Mouse (Mus musculus): ENCODE data around the gene Sntb2. TPM values are rescaled to one million over a fixed set of nuclear protein-coding genes. Genes with fewer than 3 reads are reported as not detected.

The Sntb2 gene
- polyA plus RNA-seq, 1 experiment from 2014 or later, result 17.8 TPM

DNA sequence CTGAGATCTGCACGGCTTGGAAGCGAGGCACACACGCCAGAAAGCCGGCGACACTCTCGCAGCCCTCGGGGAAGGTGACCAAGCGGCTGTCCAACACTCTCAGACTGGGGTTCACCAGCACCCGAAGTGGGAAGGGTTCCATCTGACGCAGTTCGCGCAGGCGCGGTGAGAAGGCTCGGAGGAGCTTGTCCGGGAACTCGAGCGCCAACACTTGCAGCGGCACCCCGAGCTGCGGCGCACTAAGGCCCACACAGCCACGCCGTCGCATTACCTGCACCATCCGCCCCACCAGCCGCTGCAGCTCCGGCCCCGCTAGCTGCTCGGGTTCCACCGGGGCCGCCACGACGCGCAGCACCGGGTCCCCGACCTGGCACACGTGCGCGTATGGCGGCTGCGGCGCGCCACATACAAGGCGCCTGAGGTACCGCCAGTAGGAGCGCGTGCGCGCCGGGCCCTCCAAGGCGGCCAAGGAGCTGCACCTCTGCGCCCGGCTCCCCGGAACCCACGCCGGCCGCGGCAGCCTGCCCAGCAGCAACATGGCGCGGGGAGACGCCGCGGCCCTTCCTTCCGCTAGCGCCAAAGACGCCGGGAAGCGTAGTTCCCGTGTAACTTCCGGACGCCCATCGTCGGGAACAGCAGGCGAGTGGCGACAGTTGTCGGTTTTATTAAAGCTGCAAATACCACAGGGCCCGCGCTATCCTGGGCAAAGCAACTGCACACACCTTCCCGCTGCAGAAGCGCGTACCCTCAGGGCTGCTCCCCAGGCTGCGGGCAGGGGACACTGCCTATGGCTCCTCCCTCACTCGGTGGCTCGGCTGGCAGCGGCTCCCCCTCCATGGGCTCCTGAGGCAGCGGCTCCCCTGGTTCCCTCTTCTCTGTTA, 112.8 kb downstream of the Sntb2 start, which contains the start of gene Pdf:
TSS of gene Pdf (minus strand) at position 554 of the 881 bp plus-strand sequence.
- Histone ChIP-seq H3K4me2 (peak within 1 kb of the TSS; percentile 86), H3K4me1 (peaks cover 17% of the 10 kb centered on the region), H3K27ac (peak within 1 kb of the TSS; percentile 94), H3K4me3 (peak within 1 kb of the TSS; percentile 91), H3K27me3 (no peaks in the 10 kb centered on the region), H3K36me3 (peaks cover 73% of the 10 kb centered on the region), H3K9me3 (no peaks in the 10 kb centered on the region), H3K9ac (peak within 1 kb of the TSS; percentile 85)
- under 1% methylated on average over 87 of the region's 87 CpGs for WGBS
- ATAC-seq (ENCODE audit: insufficient number of reproducible peaks, low FRiP score, low TSS enrichment, low read depth), result peak; percentile 75

DNA sequence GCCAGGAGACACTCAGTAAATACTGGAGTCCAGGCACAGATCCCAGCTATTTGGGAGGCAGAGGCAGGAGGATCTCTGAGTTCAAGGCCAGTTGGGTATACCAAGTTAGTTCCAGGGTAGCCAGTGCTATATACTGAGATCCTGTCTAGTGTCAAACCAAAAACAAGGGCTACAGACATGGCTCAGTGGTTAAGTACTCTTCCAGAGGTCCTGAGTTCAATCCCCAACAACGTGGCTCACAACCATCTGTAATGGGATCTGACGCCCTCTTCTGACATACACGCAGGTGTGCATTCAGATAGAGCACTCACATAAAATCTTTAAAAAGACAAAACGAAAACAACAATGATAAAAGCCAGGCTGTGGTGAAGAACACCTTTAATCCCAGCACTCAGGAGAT, 113.9 kb downstream of the Sntb2 start:
- H3K27me3 ChIP-seq, result no peaks in the 10 kb centered on the region
- H3K9ac ChIP-seq, result no peak overlapping the region
- no peaks in the 10 kb centered on the region for H3K9me3 ChIP-seq
- H3K4me2 ChIP-seq, result peak overlapping the region; percentile 86
- H3K27ac ChIP-seq, result no peak overlapping the region
- WGBS, result 90% methylated on average over 4 of the region's 4 CpGs
- H3K4me1 ChIP-seq, result peaks cover 17% of the 10 kb centered on the region
- ATAC-seq (ENCODE audit: insufficient number of reproducible peaks, low FRiP score, low TSS enrichment, low read depth), result no peak
- H3K36me3 ChIP-seq, result peaks cover 70% of the 10 kb centered on the region
- peak overlapping the region; percentile 91 for H3K4me3 ChIP-seq

DNA sequence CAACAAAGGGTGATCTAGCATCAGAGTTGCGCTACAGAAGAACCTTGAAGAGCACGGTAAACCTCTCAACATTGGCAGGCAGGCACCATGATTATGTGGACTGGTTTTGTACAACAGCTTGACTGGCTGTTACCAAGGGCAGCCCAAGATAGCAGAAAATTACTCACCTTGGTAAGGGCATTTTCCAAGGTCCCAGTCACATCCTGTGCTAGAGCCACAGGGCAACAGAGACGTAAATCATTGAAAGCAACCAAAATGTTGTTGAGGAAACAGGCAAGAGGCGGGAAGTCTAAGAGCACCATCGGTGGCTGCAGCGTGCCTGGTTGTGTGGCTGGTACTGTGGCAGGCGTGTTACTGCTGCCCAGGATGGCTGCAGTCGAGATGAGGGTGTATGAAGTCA, 116.5 kb downstream of the Sntb2 start:
- WGBS, result 95% methylated on average over 8 of the region's 8 CpGs
- Histone ChIP-seq H3K27me3 (no peaks in the 10 kb centered on the region), H3K4me3 (no peak overlapping the region), H3K9me3 (no peaks in the 10 kb centered on the region), H3K36me3 (peaks cover 48% of the 10 kb centered on the region), H3K4me2 (no peak overlapping the region), H3K27ac (no peak overlapping the region), H3K4me1 (peaks cover 27% of the 10 kb centered on the region), H3K9ac (no peak overlapping the region)
- ATAC-seq (ENCODE audit: insufficient number of reproducible peaks, low FRiP score, low TSS enrichment, low read depth), result no peak

DNA sequence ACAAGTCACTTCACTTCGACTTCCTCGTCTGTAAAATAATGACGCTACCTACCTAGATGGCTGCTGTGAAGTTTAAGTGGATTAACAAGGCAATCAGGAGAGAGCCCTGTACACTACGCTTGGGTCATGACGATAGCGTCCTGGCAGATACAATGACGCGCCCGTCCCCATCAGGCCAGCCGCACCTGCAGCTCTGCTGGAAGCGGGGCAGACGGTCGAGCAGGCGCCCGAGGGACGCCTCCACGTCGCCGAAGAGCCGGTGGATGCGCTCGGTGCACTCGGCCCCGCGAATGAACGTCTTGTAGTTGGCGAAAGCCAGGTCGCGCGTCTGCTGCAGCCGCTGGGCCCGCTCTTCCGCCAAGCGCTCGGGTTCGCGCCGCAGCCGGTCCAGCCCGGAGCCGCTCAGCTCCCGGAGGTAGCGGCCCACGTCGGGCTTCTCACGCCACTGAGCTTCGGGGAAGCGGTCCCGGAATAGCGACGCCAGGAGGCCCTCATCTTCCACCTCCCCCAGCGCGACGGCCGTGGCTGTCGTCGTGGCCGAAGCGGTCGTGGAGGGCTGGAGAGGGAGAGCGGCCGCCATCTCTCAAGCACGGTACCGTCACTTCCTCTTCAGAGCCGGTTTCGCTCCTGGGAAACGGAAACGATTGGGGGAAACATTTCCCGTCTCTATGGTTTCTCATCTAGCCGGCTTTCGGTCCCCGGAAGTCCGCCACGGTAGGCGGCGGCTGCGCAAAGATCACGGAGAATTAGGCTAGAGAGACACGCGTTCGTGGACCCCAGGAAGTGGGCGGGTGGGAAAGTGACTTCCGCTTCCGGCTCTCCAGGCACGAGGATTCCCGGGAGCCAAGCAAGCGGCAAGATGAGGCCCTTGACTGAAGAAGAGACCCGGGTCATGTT, 120.8 kb downstream of the Sntb2 start, which contains the start of the genes Cog8 and Nip7:
TSS of gene Cog8 (minus strand) at position 614 of the 897 bp plus-strand sequence.
TSS of gene Nip7 (plus strand) at position 802 of the 897 bp plus-strand sequence.
- no peaks in the 10 kb centered on the region for H3K27me3 ChIP-seq
- peaks cover 51% of the 10 kb centered on the region for H3K36me3 ChIP-seq
- H3K9ac ChIP-seq, result peak within 1 kb of the TSS; percentile 89
- under 1% methylated on average over 88 of the region's 88 CpGs for WGBS
- H3K4me1 ChIP-seq, result peaks cover 23% of the 10 kb centered on the region
- ATAC-seq (ENCODE audit: insufficient number of reproducible peaks, low FRiP score, low TSS enrichment, low read depth), result peak; percentile 91
- peak within 1 kb of the TSS; percentile 100 for H3K4me3 ChIP-seq
- H3K9me3 ChIP-seq, result no peaks in the 10 kb centered on the region
- H3K4me2 ChIP-seq, result peak within 1 kb of the TSS; percentile 89
- H3K27ac ChIP-seq, result peak within 1 kb of the TSS; percentile 82

DNA sequence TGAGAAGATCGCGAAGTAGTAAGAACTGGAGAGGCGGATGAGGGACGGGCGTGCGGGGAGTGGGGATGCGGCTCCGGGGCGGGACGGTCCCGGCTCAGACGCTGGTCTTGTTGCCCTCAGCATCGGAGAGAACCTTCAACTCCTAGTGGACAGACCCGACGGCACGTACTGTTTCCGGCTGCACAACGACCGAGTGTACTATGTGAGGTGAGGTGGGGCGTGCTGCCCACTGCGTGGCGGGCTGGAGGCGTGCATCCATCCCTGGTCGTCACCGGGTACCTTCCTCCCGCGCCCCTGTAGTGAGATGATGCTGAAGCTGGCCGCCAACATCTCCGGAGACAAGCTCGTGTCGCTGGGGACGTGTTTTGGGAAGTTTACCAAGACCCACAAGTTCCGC, 121.4 kb downstream of the Sntb2 start:
- under 1% methylated on average over 33 of the region's 33 CpGs for WGBS
- H3K4me1 ChIP-seq, result peaks cover 23% of the 10 kb centered on the region
- peak overlapping the region; percentile 65 for H3K27ac ChIP-seq
- H3K9me3 ChIP-seq, result no peaks in the 10 kb centered on the region
- H3K4me2 ChIP-seq, result peak overlapping the region; percentile 89
- peaks cover 44% of the 10 kb centered on the region for H3K36me3 ChIP-seq
- peak; percentile 53 for ATAC-seq (ENCODE audit: insufficient number of reproducible peaks, low FRiP score, low TSS enrichment, low read depth)
- no peaks in the 10 kb centered on the region for H3K27me3 ChIP-seq
- peak overlapping the region; percentile 69 for H3K9ac ChIP-seq
- peak overlapping the region; percentile 100 for H3K4me3 ChIP-seq

DNA sequence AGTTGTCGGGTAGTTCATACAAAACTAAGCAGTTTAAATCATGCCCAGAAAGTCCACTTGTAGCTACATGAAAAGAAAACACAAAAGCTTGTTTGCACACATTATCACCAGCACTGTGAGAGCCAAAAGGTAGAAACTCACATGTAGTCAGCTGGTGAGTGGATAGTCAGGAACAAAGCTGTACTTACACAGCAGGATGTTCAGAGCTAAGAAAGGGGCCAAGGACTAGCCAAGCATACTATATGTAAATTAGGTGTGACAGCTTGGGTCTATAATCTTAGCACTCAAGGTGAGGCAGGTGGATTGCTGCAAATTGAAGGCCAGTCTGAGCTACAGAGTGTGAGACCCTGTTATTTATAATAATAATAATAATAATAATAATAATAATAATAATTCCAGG, 127.1 kb downstream of the Sntb2 start:
- no peak overlapping the region for H3K4me3 ChIP-seq
- WGBS, result 92% methylated on average over 1 of the region's 1 CpGs

DNA sequence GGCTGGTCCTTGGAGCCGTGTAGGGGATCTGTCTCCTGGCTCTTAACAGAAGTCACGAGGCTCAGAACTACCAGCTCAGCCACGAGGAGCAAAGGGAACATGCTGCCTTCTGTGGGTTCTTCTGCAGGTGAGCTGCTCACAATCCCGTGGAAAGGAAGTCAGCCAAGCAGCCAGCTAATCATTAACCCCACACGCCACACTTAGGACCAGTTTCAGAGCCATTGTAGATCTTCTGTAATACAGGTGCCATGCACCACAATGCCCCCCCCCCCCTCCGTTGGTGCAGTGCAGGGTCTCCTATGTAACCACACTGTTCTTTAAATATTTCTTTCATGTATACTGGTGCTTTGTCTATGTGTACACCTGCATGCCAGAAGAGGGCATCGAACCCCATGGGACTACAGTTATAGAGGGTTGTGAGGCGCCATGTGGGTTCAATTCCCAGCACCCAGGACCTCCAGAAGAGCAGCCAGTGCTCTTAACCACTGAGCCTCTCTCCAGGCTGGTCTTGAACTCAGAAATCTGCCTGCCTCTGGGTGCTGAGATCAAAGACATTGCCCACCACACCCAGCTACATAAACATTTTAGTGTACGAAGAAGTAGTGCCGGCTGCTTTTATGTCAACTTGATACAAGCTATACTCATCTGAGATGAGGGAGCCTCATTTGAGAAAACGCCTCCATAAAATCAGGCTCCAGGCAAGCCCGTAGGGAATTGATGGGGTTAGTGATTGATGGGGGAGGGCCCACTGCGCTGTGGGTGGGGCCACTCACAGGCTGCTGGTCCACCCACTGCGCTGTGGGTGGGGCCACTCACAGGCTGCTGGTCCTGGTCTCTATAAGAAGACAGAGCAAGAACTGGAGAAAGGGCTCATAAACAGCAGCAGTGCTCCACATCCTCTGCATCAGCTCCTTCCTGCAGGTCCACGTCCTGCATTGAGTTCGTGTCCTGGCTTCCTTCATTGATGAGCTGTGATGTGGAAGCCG, 130.3 kb downstream of the Sntb2 start, which contains the start of gene Tmed6:
TSS of gene Tmed6 (minus strand) at position 134 of the 986 bp plus-strand sequence.
- Histone ChIP-seq H3K4me3 (no peak within 1 kb of the TSS), H3K9ac (no peak within 1 kb of the TSS), H3K27ac (no peak within 1 kb of the TSS), H3K4me1 (no peaks in the 10 kb centered on the region), H3K36me3 (peaks cover 25% of the 10 kb centered on the region), H3K4me2 (no peak within 1 kb of the TSS), H3K9me3 (no peaks in the 10 kb centered on the region), H3K27me3 (no peaks in the 10 kb centered on the region)
- 54% methylated on average over 17 of the region's 17 CpGs for WGBS
- no peak for ATAC-seq (ENCODE audit: insufficient number of reproducible peaks, low FRiP score, low TSS enrichment, low read depth)

More for the DNA sequence above, 127.1 kb downstream of the Sntb2 start:
- Histone ChIP-seq H3K27me3 (no peaks in the 10 kb centered on the region), H3K36me3 (peaks cover 19% of the 10 kb centered on the region), H3K4me2 (no peak overlapping the region), H3K4me1 (peaks cover 5% of the 10 kb centered on the region), H3K9me3 (no peaks in the 10 kb centered on the region), H3K27ac (no peak overlapping the region), H3K9ac (no peak overlapping the region)
- no peak for ATAC-seq (ENCODE audit: insufficient number of reproducible peaks, low FRiP score, low TSS enrichment, low read depth)

Other genes with a start within 250 kb of the Sntb2 start
- gene Has3, start 65.5 kb upstream of the Sntb2 start, polyA plus RNA-seq (2015; fragmentation: Nextera tagmentation; extraction: Ambion mirVana), result 0.42 and 0.76 TPM in 2 replicates
- gene Utp4, start 42.1 kb upstream of the Sntb2 start, polyA plus RNA-seq (2015; fragmentation: Nextera tagmentation; extraction: Ambion mirVana), result 62.5 and 64.0 TPM in 2 replicates
- gene Vps4a, start 95.5 kb downstream of the Sntb2 start, polyA plus RNA-seq (2015; fragmentation: Nextera tagmentation; extraction: Ambion mirVana), result 71.3 and 79.3 TPM in 2 replicates
- 43.8 and 47.2 TPM in 2 replicates for gene Pdf, start 112.9 kb downstream of the Sntb2 start, polyA plus RNA-seq (2015; fragmentation: Nextera tagmentation; extraction: Ambion mirVana)
- 37.1 and 39.9 TPM in 2 replicates for gene Cog8, start 120.9 kb downstream of the Sntb2 start, polyA plus RNA-seq (2015; fragmentation: Nextera tagmentation; extraction: Ambion mirVana)
- 82.9 TPM in 2 replicates for gene Nip7, start 121.1 kb downstream of the Sntb2 start, polyA plus RNA-seq (2015; fragmentation: Nextera tagmentation; extraction: Ambion mirVana)
- not detected in 2 replicates for gene Tmed6, start 129.9 kb downstream of the Sntb2 start, polyA plus RNA-seq (2015; fragmentation: Nextera tagmentation; extraction: Ambion mirVana)
- 16.5 and 18.2 TPM in 2 replicates for gene Terf2, start 160.8 kb downstream of the Sntb2 start, polyA plus RNA-seq (2015; fragmentation: Nextera tagmentation; extraction: Ambion mirVana)
- 74.5 and 76.8 TPM in 2 replicates for gene Cyb5b, start 214.9 kb downstream of the Sntb2 start, polyA plus RNA-seq (2015; fragmentation: Nextera tagmentation; extraction: Ambion mirVana)